Mouse (Mus musculus) frontal cortex, adult (tissue): ENCODE data around the gene Tssk1.
A peak's percentile ranks its signal among the peaks of the same experiment; 100 is the strongest.

ENCODE experiments used
- ATAC-seq: cut with Nextera tagmentation; 2 replicates; pipeline ENCODE4 v1.9.2; 2017; ENCODE audit warnings: mild to moderate bottlenecking, moderate library complexity, mixed read lengths; ENCODE audit not compliant: low TSS enrichment

Tssk1 gene

GRCm38 (mm10) chr16:17893923-17894322, at the start of gene Tssk1:
Tssk1 (plus strand) TSS chr16:17894223.
- ATAC-seq, result no peak

DNA sequence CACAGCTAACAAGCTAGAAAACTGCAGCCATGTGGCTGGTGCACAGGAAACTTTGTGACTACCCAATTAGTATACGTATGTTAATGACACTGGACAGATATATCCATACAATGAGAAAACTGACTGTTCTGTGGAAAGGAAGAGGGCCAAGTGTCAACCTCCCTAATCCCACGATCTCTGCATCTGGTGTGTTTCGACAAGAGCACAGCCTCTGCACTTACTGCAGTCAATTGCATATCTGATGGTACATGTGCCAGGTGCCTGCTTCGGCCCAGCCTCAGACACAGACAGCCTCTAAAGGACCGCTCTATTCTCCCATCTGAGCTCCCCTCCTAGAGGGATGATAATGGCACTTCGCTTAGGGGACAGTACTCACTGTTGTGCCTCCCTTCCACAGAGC, 45.6 kb upstream of the Tssk1 start:
- ATAC-seq, result peak; percentile 36; the same call in 1 of the 2 replicates

GRCm38 (mm10) chr16:17848928-17849327, 45.1 kb upstream of the Tssk1 start:
- peak; percentile 64 for ATAC-seq

DNA sequence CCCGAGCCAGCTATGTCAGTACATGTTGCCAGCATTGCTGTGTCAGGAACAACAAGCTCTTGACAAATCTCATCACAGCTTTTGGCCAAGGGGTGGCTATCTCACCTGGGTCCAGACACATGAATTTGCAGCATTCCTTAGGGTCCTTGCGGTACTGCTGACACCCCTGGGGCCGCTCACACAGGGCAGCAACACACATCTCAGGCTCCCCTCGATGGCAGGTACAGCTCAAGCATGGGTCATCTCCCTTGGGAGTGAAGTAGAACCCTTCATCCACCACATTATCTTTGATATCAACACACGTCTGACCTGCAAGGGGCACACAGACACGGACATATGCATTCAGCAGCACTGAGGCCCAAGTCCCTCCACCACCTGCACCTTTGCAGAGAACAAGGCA, 44.5 kb upstream of the Tssk1 start:
- ATAC-seq, result no peak

DNA sequence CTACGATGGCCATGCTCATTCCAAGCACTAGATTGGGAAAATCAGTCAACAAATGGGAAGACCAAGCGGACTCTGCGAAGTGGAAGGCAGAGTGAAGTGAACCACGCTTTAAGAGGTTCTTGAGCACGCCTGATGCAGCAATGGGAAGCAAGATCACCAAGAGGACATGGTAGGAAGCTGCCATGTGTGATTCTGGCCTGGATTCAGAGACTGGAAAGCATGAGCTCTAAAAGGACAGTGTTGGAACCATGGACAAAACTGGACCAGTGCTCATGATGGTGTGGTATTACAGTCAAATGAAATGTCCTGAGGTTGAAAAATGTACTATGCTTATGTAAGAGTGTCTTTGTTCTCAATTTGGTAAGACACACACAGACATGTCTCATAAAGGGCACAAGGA, 42.7 kb upstream of the Tssk1 start:
- ATAC-seq, result no peak

DNA sequence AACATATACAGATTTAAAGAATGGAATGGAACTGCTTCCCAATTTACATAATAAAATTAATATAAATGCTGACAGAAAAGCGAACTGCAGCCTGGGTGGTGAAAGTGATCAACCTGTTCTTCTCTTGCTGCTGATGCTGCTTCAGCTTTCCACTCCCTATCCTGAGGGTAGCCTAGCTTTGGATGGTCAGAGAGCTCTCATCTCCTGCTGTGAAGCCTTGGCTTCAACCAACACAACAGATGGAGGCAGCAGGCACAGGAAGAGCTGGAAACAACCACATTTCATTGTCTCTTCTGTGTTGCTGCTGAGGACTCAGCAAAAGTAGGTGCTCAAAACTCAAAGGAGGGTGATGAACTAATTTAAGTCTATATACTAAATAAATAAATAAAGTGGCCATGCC, 42.2 kb upstream of the Tssk1 start:
- peak; percentile 50; the same call in 1 of the 2 replicates for ATAC-seq

DNA sequence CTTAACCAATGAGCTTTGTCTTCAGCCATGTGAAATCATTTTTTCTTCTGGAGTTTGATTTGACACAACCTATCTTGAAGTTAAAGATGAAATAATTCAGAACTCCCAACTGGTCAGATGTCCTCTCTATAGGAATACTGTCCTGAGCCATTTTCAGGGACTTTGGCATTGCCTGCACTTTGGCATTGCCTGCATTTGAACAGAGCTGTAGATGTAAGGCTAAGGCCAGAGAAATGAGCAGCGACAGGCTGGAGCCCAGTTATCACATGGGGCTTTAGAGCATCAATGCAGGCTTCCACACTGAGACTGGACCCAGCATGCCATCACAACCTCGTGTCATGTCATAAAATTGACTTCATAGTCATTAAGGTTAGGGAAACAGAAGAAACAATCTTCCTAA, 40.8 kb upstream of the Tssk1 start:
- ATAC-seq, result no peak

GRCm38 (mm10) chr16:17857157-17857556, 36.9 kb upstream of the Tssk1 start:
- no peak for ATAC-seq

- 0 out of 2 replicates have a peak, but pooled peaks have one; percentile 48 for ATAC-seq
Observed at GRCm38 (mm10) chr16:17858592-17858991, 35.4 kb upstream of the Tssk1 start.

DNA sequence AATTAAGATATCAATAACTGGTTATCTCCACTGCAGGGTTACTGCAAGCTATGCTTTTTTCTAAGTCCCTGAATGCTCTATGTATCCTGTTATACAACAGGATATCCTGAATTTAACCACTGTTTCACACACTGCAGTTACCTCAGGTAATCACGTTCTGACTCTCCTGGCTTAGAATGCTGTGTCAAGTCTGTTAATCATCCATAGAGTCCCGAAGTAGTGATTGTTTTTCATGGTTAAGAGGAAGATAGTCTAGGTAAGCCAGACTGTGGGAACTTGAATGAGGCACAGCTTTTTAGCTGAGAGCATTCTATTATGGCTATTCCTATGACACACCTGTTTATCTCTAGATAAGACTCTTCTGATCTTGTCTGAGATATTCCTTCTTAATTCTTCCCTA, 28.7 kb upstream of the Tssk1 start:
- no peak for ATAC-seq

DNA sequence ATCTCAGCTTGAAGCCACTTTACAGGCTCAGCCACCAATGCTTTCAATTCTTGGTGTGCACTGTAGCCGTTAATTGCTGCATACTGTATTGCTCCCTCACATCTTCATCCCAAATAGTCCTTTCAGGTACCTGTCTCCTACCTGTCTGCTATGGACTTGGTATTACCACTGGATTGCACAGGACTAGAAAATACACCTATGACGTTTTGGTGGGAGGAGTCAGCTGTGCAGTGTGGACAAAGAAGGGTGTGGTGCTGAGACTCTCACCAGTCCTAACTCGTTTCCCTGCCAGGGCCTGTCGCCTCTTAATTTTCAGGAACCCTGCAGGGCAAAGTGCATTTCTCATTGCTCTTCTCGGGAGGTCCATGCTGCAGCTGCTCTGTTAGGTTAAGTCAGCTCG, 28.3 kb upstream of the Tssk1 start:
- no peak for ATAC-seq

DNA sequence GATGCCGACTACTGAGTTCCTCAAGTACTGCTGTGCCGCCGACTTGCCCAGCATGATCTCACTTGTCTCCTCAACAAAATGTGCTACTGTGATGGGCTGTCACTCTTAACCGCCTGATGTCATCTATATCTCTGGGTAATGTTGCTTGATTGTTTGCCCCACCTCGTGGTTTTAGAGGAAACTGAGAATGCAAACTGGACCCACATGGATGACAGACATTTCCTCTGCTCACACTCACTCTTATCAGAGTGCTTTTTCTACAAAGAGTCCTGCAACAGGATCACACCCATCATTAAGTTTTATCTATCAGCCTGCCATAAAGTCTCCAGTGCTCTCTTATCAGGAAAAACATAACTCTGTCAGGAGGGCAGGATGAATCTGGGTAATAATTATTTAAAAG, 22.8 kb upstream of the Tssk1 start:
- no peak for ATAC-seq

GRCm38 (mm10) chr16:17872995-17873394, 21.0 kb upstream of the Tssk1 start:
- no peak for ATAC-seq

DNA sequence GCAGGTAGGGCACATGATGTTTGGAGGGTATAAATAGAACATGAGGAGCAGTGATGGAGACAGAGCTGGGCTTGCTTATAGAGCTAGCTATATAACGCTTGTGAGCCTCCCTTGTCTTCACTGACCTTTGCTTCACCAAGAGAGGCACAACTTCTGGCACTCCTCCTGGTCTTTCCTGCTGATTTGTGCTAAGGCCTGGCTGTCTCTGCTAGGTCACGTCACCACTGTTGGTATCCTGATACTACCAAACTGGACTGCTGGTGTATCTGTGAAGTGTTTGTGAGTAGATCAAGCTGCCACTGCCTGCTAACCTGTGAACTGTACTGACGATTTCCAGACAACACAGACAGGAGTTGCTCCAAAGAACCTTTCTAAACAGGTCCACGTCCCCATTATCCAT, 18.8 kb upstream of the Tssk1 start:
- ATAC-seq, result no peak

DNA sequence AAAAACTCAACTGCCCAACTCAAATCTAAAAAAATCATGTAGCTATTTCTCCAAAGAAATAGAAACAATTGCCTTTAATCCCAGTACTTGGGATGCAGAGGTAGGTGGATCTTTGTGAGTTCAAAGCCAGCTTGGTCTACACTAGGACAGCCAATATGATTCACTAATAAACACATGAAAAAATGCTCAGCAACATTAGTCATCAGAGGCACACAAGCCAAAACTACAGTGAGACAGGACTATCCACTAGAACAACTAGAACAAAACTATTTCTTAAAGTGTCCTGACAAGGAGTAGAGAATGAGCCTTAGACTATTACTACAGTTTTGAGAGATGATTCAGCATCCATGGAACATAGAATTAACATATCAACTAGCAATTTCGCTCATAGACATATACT, 17.9 kb upstream of the Tssk1 start:
- ATAC-seq, result no peak

- peak; percentile 72 for ATAC-seq
Observed at GRCm38 (mm10) chr16:17879571-17879970, 14.5 kb upstream of the Tssk1 start.

GRCm38 (mm10) chr16:17882196-17882595, 11.8 kb upstream of the Tssk1 start:
- ATAC-seq, result no peak

- ATAC-seq, result no peak
Observed at GRCm38 (mm10) chr16:17884116-17884515, 9.9 kb upstream of the Tssk1 start.

DNA sequence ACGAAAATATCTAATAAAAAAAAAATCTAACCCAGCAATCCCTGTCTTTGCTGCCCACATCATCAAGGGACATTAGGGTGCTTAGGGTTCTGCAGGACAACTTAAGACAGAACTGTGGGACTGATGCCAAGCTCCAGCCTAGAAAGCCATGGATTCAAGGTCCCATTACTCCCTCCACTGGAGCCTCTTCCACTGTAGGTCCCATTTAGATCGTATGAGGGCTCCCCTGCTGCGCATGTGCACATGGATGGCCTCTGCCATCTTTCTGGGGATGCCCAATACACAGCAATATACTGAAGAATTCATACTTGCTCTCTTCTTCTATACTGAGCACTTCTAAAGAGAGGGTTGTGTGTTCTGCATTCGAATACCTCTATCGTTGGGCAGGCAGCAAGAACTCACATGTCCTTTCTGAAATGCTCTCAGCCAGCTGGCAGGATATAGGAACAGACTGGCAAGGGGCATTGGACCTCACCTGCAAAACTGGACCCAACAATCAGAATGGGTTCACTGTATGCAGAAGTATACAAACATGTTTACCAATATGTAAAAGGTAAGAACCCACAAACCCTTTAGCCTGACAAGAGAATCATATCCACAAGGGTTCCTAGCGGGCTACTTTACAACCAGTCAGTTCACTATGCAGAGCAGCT, 4.2 kb upstream of the Tssk1 start:
- ATAC-seq, result no peak

DNA sequence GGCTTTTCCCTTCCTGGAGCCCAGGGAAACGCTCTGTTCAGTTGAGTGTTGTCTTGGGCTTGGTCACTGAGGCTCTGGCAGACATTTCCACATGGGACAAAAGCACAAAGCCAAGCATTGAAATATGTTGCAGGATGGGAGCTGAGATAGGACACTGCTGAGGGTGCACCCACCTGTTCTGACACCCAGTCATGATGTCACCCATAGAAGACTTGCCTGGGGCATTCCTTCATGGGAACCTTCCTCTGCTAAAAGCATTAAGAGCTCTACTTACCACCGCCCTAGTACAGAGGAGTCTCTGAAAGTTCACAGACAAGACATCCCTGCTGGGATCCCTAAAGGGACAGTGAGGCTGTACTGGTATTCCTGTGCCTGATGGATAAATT, 3.7 kb upstream of the Tssk1 start:
- no peak for ATAC-seq

GRCm38 (mm10) chr16:17890917-17891566, 3.0 kb upstream of the Tssk1 start:
- peak; percentile 31 for ATAC-seq

- peak; percentile 92 for ATAC-seq
Observed at GRCm38 (mm10) chr16:17891567-17891959, 2.5 kb upstream of the Tssk1 start, which contains the start of gene Gm20518. Gm20518 (minus strand) TSS chr16:17891671.

DNA sequence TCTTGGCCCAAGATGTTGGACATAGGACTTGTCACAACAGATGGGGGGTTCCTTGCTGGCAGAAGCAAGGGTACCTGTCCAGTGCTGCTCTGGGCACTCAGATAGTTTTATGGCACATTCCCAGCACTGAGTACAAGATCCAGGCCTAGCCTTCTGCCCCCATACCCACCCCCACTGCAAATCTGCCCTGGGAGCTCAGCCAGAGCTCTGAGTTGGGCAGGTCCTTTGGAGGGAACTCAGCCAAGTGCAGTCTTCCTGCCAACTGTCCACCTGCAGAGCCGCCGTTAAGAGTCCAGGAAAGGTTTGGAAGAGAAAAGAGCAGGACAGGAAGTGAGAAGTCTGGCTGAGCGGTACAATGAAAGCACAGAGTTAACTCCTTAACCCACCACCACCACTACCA, 1.4 kb upstream of the Tssk1 start:
- ATAC-seq, result no peak

- ATAC-seq, result no peak
Observed at GRCm38 (mm10) chr16:17896091-17896490, 2.1 kb downstream of the Tssk1 start.
